22 mouse cellular contexts compared by ENCODE assay signal in the genomic region with DNA sequence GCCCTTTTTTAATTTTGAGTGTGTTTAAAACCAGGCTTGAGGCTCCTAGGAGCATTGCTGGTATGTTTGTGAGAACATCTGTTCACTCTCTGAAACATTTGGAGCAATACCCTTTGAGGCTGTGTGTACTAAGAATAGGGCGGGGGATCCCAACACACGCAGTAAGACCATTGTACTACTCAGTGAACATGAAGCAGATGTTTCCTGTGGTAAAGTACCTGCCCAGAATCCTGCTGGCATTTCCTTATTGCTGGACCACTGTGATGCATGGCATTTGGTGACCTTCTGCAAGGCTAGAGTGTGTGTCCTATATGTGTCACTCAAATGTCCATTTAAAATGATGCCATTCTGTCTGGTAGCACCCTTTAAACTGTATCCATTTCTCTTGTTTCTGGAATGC.
A peak's percentile ranks its signal among the peaks of the same experiment; 100 is the strongest.
DNase-seq lines count a peak whose midpoint lies in the region; ATAC-seq and TF ChIP-seq lines count a peak whose summit lies in the region.
"Had no signal": no experiment of that assay in that cellular context is flagged by ENCODE, and none has a peak within 500 bp of the region (broad histone marks: within the 10 kb centered on the region; RNA-seq: fewer than 3 reads in every experiment).

No protein-coding gene starts in this region.

- H3K9ac ChIP-seq in heart, postnatal 0 days (replicated peaks; ENCODE audit: low read depth, low read length): no peak overlapping the region
- H3K9ac ChIP-seq in lung, embryonic 16.5 days (ENCODE audit: low read length): no peak overlapping the region
- H3K9ac ChIP-seq: embryonic facial prominence, embryonic 12.5 days; forebrain, embryonic 12.5 days; forebrain, embryonic 15.5 days; heart, embryonic 13.5 days; hindbrain, embryonic 12.5 days; hindbrain, embryonic 15.5 days had no signal

- no peak for ATAC-seq in heart, postnatal 0 days (ENCODE audit: insufficient read depth, low read depth)
- peak; percentile 36; the same call in 1 of the 2 replicates for ATAC-seq in lung, embryonic 16.5 days (ENCODE audit: low read depth)
- ATAC-seq: CD4-positive, CD25-positive, alpha-beta regulatory T cell, adult 4 months; forebrain, embryonic 15.5 days had no signal

- DNase-seq in heart, postnatal 0 days (ENCODE audit: low spot score): no peak
- no peak for DNase-seq in heart, adult 9 months (ENCODE audit: low spot score in 2 of 2)
- no peak for DNase-seq in layer of hippocampus, adult 2 months (ENCODE audit: low spot score in 2 of 2)
- DNase-seq in layer of hippocampus, postnatal 36 days: no peak
- DNase-seq in lung, postnatal 25 days (ENCODE audit: low spot score): no peak
- DNase-seq: adrenal gland, adult 8-10 months; adrenal gland, postnatal 25 days; cerebellum, adult 18-20 months; cerebellum, adult 9-10 months; cerebellum, postnatal 14 days; gastrocnemius, postnatal 25 days; heart, adult 18-20 months had no signal

- no peak overlapping the region for H3K27ac ChIP-seq in heart, postnatal 0 days (ENCODE audit: low read depth)
- H3K27ac ChIP-seq in layer of hippocampus, adult 2 months: peak overlapping the region; percentile 55; the same call in 1 of the 2 replicates
- H3K27ac ChIP-seq in lung, embryonic 16.5 days (ENCODE audit: low read length): no peak overlapping the region
- H3K27ac ChIP-seq: embryonic facial prominence, embryonic 12.5 days; forebrain, embryonic 12.5 days; forebrain, embryonic 15.5 days; heart, embryonic 10.5 days; heart, embryonic 13.5 days; hindbrain, embryonic 12.5 days; hindbrain, embryonic 15.5 days had no signal

- H3K4me3 ChIP-seq in heart, postnatal 0 days (ENCODE audit: low read depth, low read length): no peak overlapping the region
- H3K4me3 ChIP-seq in layer of hippocampus, adult 2 months: no peak overlapping the region
- no peak overlapping the region for H3K4me3 ChIP-seq in lung, embryonic 16.5 days (ENCODE audit: low read length)
- H3K4me3 ChIP-seq: embryonic facial prominence, embryonic 12.5 days; erythroblast, embryonic 14.5 days; forebrain, embryonic 12.5 days; forebrain, embryonic 15.5 days; heart, embryonic 10.5 days; heart, embryonic 13.5 days; hindbrain, embryonic 12.5 days; hindbrain, embryonic 15.5 days had no signal

- 45% methylated on average over 2 of the region's 2 CpGs for WGBS in heart, postnatal 0 days
- 57% methylated on average over 2 of the region's 2 CpGs for WGBS in lung, embryonic 16.5 days

- no peaks in the 10 kb centered on the region for H3K4me1 ChIP-seq in heart, postnatal 0 days (ENCODE audit: control insufficient read depth, insufficient read depth)
- H3K4me1 ChIP-seq in lung, embryonic 16.5 days (replicated peaks; ENCODE audit: control insufficient read depth, insufficient read depth, low read length): no peaks in the 10 kb centered on the region
- H3K4me1 ChIP-seq: embryonic facial prominence, embryonic 12.5 days; forebrain, embryonic 12.5 days; forebrain, embryonic 15.5 days; heart, embryonic 10.5 days; heart, embryonic 13.5 days; hindbrain, embryonic 12.5 days; hindbrain, embryonic 15.5 days had no signal

- no peak overlapping the region for H3K4me2 ChIP-seq in heart, postnatal 0 days (ENCODE audit: low read depth, low read length)
- H3K4me2 ChIP-seq in lung, embryonic 16.5 days (ENCODE audit: low read depth, low read length): no peak overlapping the region
- H3K4me2 ChIP-seq: embryonic facial prominence, embryonic 12.5 days; forebrain, embryonic 12.5 days; forebrain, embryonic 15.5 days; heart, embryonic 13.5 days; hindbrain, embryonic 12.5 days; hindbrain, embryonic 15.5 days had no signal

- TF ChIP-seq EP300 in heart, postnatal 0 days (IDR thresholded peaks at IDR 0.05; ENCODE audit: low read depth): peak; percentile 60; the same call in 1 of the 2 replicates

- no peaks in the 10 kb centered on the region for H3K9me3 ChIP-seq in heart, postnatal 0 days (replicated peaks; ENCODE audit: control insufficient read depth, low read length)
- no peaks in the 10 kb centered on the region for H3K9me3 ChIP-seq in lung, embryonic 16.5 days (ENCODE audit: control insufficient read depth, low read length)
- H3K9me3 ChIP-seq: embryonic facial prominence, embryonic 12.5 days; forebrain, embryonic 12.5 days; forebrain, embryonic 15.5 days; heart, embryonic 10.5 days; heart, embryonic 13.5 days; hindbrain, embryonic 12.5 days; hindbrain, embryonic 15.5 days had no signal

- no peak for TF ChIP-seq CTCF in heart, postnatal 0 days (IDR thresholded peaks at IDR 0.05; ENCODE audit: low read depth)
- no peak for TF ChIP-seq CTCF in layer of hippocampus, adult 2 months (conservative IDR thresholded peaks at IDR 0.05)

- no peaks in the 10 kb centered on the region for H3K27me3 ChIP-seq in heart, postnatal 0 days (ENCODE audit: control insufficient read depth, insufficient read depth, low read length)
- H3K27me3 ChIP-seq in lung, embryonic 16.5 days (ENCODE audit: control insufficient read depth, insufficient read depth, low read depth, low read length): no peaks in the 10 kb centered on the region
- H3K27me3 ChIP-seq: embryonic facial prominence, embryonic 12.5 days; forebrain, embryonic 12.5 days; forebrain, embryonic 15.5 days; heart, embryonic 13.5 days; hindbrain, embryonic 12.5 days; hindbrain, embryonic 15.5 days had no signal

- no peaks in the 10 kb centered on the region for H3K36me3 ChIP-seq in heart, postnatal 0 days (replicated peaks; ENCODE audit: control insufficient read depth, insufficient read depth, low read length)
- no peaks in the 10 kb centered on the region for H3K36me3 ChIP-seq in lung, embryonic 16.5 days (ENCODE audit: control insufficient read depth, insufficient read depth, low read length)
- H3K36me3 ChIP-seq: embryonic facial prominence, embryonic 12.5 days; forebrain, embryonic 15.5 days; heart, embryonic 10.5 days; heart, embryonic 13.5 days had no signal
